Mouse (Mus musculus): ENCODE results near the gene P3h4. TPM values are rescaled to one million over a fixed set of nuclear protein-coding genes. Genes with fewer than 3 reads are reported as not detected.
A peak's percentile ranks its signal among the peaks of the same experiment; 100 is the strongest.

Gene P3h4
- 0.45 and 3.9 TPM in 2 replicates for polyA plus RNA-seq (2011; ENCODE audit: insufficient read depth, insufficient read length, low replicate concordance, missing spikeins)

DNA sequence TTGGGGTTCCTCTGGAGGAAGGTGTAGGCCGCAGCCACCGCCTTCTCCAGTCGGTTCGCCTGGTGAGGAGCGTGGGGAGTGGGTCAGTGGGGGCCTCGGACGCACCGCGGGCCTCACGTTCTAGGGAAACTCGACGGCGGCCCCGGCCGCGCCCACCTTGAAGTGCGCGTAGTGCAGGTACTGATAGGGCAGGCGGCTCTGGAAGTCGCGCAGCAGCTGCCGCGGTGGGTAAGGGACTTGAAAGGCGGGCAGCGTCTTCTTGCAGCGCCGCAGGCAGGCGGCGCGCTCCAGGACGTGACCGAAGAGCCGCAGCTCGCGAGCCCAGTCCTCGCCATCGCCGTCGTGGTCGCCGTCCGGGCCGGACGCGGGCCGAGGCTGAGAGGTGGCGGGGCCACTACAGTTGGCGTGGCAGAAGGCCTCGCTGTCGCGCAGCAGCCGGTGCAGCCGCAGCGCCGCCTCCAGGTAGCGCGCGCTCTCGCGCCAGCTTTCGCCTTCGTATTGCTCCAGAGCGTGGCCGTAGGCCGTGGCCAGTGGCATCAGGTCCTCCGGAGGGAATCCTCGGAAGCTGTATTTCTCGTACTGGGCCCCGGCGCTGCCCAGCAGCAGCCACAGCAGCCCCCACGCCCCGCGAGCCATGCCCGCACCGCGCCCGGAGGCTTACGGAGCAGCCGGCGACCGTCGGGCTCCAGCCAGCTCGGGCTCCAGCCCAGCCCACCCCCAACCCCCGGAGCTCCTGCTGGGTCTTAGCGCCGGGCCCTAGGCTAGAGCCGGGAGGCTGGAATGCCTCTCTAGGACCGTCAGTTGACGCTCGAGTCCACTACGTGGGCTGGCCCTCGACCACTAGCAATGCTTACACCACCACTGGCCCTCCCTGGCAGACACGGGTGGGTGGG lies at the start of gene P3h4:
TSS of gene P3h4 (minus strand) at position 816 of the 893 bp plus-strand sequence.
- no peaks in the 10 kb centered on the region for H3K4me1 ChIP-seq (ENCODE audit: control insufficient read depth, insufficient read depth, low read length)
- TF ChIP-seq POLR2A (IDR thresholded peaks at IDR 0.05; ENCODE audit: borderline replicate concordance, control insufficient read depth, low read depth, low read length) (no peak), CTCF (IDR thresholded peaks at IDR 0.05; ENCODE audit: control insufficient read depth, insufficient read depth, low read length) (peak; percentile 41; the same call in 1 of the 2 replicates)
- WGBS, result 8% methylated on average over 93 of the region's 93 CpGs
- H3K27ac ChIP-seq (ENCODE audit: control insufficient read depth, insufficient read depth, low read depth, low read length, poor library complexity), result peak within 1 kb of the TSS; percentile 20; the same call in 1 of the 2 replicates
- peak within 1 kb of the TSS; percentile 22 for H3K4me3 ChIP-seq (replicated peaks; ENCODE audit: control insufficient read depth, low read depth, low read length)

- no peaks in the 10 kb centered on the region; the same call in 1 of the 2 replicates for H3K4me1 ChIP-seq (ENCODE audit: control insufficient read depth, insufficient read depth, low read length)
- 89% methylated on average over 10 of the region's 10 CpGs for WGBS
- no peak for TF ChIP-seq CTCF (IDR thresholded peaks at IDR 0.05; ENCODE audit: control insufficient read depth, insufficient read depth, low read length)
- TF ChIP-seq POLR2A (IDR thresholded peaks at IDR 0.05; ENCODE audit: borderline replicate concordance, control insufficient read depth, low read depth, low read length), result no peak
- H3K4me3 ChIP-seq (replicated peaks; ENCODE audit: control insufficient read depth, low read depth, low read length), result no peak overlapping the region
- no peak overlapping the region for H3K27ac ChIP-seq (ENCODE audit: control insufficient read depth, insufficient read depth, low read depth, low read length, poor library complexity)
These were observed 48.1 kb upstream of the P3h4 start for GRCm38 (mm10) chr11:100462699-100463098.

DNA sequence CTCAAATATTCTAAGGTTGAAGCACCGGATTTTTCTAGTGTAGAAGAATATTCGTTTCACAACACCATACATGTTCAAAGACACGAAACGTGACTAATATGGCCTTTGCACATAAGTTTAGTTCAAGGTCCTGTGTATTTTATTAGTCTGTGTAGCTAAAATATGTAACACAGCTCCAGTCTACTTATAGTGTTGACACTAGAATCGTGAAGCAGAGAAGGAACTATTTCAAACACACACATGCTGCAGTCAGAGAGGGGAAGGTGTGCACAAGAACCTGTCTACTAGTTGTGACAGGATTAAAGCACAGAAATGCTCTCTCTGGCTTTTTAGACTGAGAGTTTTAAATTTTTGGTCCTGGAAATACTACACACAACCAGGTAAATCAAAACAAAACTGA lies 43.1 kb upstream of the P3h4 start:
- WGBS, result 78% methylated on average over 5 of the region's 5 CpGs
- Histone ChIP-seq H3K4me3 (replicated peaks; ENCODE audit: control insufficient read depth, low read depth, low read length) (no peak overlapping the region), H3K4me1 (ENCODE audit: control insufficient read depth, insufficient read depth, low read length) (no peaks in the 10 kb centered on the region; the same call in 1 of the 2 replicates), H3K27ac (ENCODE audit: control insufficient read depth, insufficient read depth, low read depth, low read length, poor library complexity) (no peak overlapping the region)
- TF ChIP-seq POLR2A (IDR thresholded peaks at IDR 0.05; ENCODE audit: borderline replicate concordance, control insufficient read depth, low read depth, low read length) (no peak), CTCF (IDR thresholded peaks at IDR 0.05; ENCODE audit: control insufficient read depth, insufficient read depth, low read length) (no peak)

GRCm38 (mm10) chr11:100457247-100457646 lies 42.6 kb upstream of the P3h4 start:
- WGBS, result 68% methylated on average over 4 of the region's 4 CpGs
- TF ChIP-seq CTCF (IDR thresholded peaks at IDR 0.05; ENCODE audit: control insufficient read depth, insufficient read depth, low read length) (no peak), POLR2A (IDR thresholded peaks at IDR 0.05; ENCODE audit: borderline replicate concordance, control insufficient read depth, low read depth, low read length) (no peak)
- Histone ChIP-seq H3K27ac (ENCODE audit: control insufficient read depth, insufficient read depth, low read depth, low read length, poor library complexity) (no peak overlapping the region), H3K4me3 (replicated peaks; ENCODE audit: control insufficient read depth, low read depth, low read length) (no peak overlapping the region), H3K4me1 (ENCODE audit: control insufficient read depth, insufficient read depth, low read length) (no peaks in the 10 kb centered on the region; the same call in 1 of the 2 replicates)

GRCm38 (mm10) chr11:100442625-100443024 lies 28.0 kb upstream of the P3h4 start:
- WGBS, result 84% methylated on average over 6 of the region's 6 CpGs
- no peak for TF ChIP-seq POLR2A (IDR thresholded peaks at IDR 0.05; ENCODE audit: borderline replicate concordance, control insufficient read depth, low read depth, low read length)
- no peak for TF ChIP-seq CTCF (IDR thresholded peaks at IDR 0.05; ENCODE audit: control insufficient read depth, insufficient read depth, low read length)
- peaks cover 1% of the 10 kb centered on the region; the same call in 1 of the 2 replicates for H3K4me1 ChIP-seq (ENCODE audit: control insufficient read depth, insufficient read depth, low read length)
- no peak overlapping the region for H3K4me3 ChIP-seq (replicated peaks; ENCODE audit: control insufficient read depth, low read depth, low read length)
- H3K27ac ChIP-seq (ENCODE audit: control insufficient read depth, insufficient read depth, low read depth, low read length, poor library complexity), result no peak overlapping the region

GRCm38 (mm10) chr11:100441797-100442196 lies 27.2 kb upstream of the P3h4 start, which contains the start of the genes Nt5c3b and Klhl10:
Nt5c3b (minus strand) TSS chr11:100441808.
Klhl10 (plus strand) TSS chr11:100441917.
- H3K4me3 ChIP-seq (replicated peaks; ENCODE audit: control insufficient read depth, low read depth, low read length), result peak within 1 kb of the TSS; percentile 84
- peak within 1 kb of the TSS; percentile 42; the same call in 1 of the 2 replicates for H3K27ac ChIP-seq (ENCODE audit: control insufficient read depth, insufficient read depth, low read depth, low read length, poor library complexity)
- H3K4me1 ChIP-seq (ENCODE audit: control insufficient read depth, insufficient read depth, low read length), result peaks cover 1% of the 10 kb centered on the region; the same call in 1 of the 2 replicates
- 86% methylated on average over 8 of the region's 8 CpGs for WGBS
- TF ChIP-seq POLR2A (IDR thresholded peaks at IDR 0.05; ENCODE audit: borderline replicate concordance, control insufficient read depth, low read depth, low read length) (no peak), CTCF (IDR thresholded peaks at IDR 0.05; ENCODE audit: control insufficient read depth, insufficient read depth, low read length) (no peak)

DNA sequence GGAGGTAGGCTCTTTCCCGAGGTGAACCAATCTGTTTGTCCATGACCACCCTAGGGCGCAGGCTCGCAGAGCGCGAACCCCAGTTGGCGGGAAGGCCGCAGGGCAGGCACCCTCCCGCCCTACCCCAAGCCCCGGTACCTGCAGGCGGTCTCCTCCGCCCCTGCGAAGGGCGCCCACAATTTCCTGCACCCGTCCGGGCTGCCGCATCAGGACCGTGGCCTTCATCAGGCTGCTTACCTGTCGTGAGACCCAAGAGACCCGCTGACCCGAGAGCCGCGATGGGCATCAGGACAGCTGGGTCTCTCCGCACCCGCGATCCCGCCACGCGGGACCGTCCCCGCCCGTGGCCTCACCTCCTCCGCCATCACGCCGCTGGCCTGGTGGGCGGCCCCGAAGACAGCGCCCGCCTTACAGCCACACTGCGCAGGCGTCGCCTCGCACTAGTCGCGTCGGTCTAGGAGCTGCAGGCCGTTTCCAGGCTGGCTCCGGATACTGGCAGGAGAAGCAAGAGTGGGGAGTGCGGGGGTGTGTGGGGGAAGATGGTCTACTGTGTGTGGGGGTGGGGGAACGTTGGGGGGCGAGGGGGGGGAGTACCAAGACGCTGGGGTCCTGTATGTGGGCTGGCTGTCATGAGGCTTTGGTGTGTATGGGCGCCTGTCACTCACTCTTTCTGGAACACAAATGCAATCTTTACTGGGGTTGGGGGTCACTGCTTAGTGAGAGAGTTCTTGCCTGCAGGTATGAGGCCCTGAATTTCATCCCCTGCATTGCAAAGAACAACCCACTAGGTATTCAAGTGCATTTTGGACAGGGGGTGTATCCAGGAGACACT lies 26.3 kb upstream of the P3h4 start:
- under 1% methylated on average over 52 of the region's 52 CpGs for WGBS
- H3K4me1 ChIP-seq (ENCODE audit: control insufficient read depth, insufficient read depth, low read length), result peaks cover 1% of the 10 kb centered on the region; the same call in 1 of the 2 replicates
- H3K27ac ChIP-seq (ENCODE audit: control insufficient read depth, insufficient read depth, low read depth, low read length, poor library complexity), result peak overlapping the region; percentile 42; the same call in 1 of the 2 replicates
- peak; percentile 81; the same call in 1 of the 2 replicates for TF ChIP-seq POLR2A (IDR thresholded peaks at IDR 0.05; ENCODE audit: borderline replicate concordance, control insufficient read depth, low read depth, low read length)
- TF ChIP-seq CTCF (IDR thresholded peaks at IDR 0.05; ENCODE audit: control insufficient read depth, insufficient read depth, low read length), result no peak
- H3K4me3 ChIP-seq (replicated peaks; ENCODE audit: control insufficient read depth, low read depth, low read length), result peak overlapping the region; percentile 84
